Mouse (Mus musculus): ENCODE data around the gene AI467606.

- no peak for TF ChIP-seq CTCF (IDR thresholded peaks at IDR 0.05; ENCODE audit: extremely low read depth, insufficient read depth, insufficient read length, insufficient replicate concordance)
- no peak for TF ChIP-seq POLR2A (IDR thresholded peaks at IDR 0.05; ENCODE audit: low read depth, low read length)
Observed at GRCm38 (mm10) chr7:127098950-127099349, 7.8 kb downstream of the AI467606 start.
